Mouse (Mus musculus) liver, adult 2 months (tissue): Measurements from ENCODE around the gene Mllt6.
"Not testable (repeated sequence)": the region's sequence is repeated elsewhere in the genome, so short reads cannot be mapped to it uniquely, and the experiment has no call there.

ENCODE experiments used
- CTCF ChIP-seq: fragments of 200-500 bp; IDR thresholded peaks from 2 replicates; pipeline ENCODE4 v1.5.1; 2011; ENCODE audit warnings: low read depth, low read length, control low read depth
- POLR2A ChIP-seq: fragments of 200-500 bp; IDR thresholded peaks from 2 replicates; pipeline ENCODE4 v1.6.1; 2011; ENCODE audit warnings: low read length, control low read depth; ENCODE audit not compliant: insufficient read depth; ENCODE audit errors: extremely low read depth

- TF ChIP-seq CTCF, POLR2A: not testable (repeated sequence)
These were observed 5.2 kb upstream of the Mllt6 start for GRCm38 (mm10) chr11:97657967-97658366.
